Mouse (Mus musculus) T-helper 17 cell (primary cell): Measurements from ENCODE around the gene Cd151.

ENCODE experiments used
- in situ Hi-C, 2 experiments: fragments of 300-600 bp; cut with MboI, MseI; formaldehyde crosslinking; loops; 1 replicate in 1 of 2; 2 replicates in 1 of 2; pipeline ENCODE4 v1.15.1; 2025; ENCODE audit warnings: high pct_unique_total_duplicates in 2 of 2

Cd151 gene

GRCm38 (mm10) chr7:141487141-141487540 lies 19.9 kb downstream of the Cd151 start:
- in situ Hi-C loops, result loop anchor here (5.0 kb wide), 2 partner anchors 35 to 40 kb away; no protein-coding TSS in a partner anchor

DNA sequence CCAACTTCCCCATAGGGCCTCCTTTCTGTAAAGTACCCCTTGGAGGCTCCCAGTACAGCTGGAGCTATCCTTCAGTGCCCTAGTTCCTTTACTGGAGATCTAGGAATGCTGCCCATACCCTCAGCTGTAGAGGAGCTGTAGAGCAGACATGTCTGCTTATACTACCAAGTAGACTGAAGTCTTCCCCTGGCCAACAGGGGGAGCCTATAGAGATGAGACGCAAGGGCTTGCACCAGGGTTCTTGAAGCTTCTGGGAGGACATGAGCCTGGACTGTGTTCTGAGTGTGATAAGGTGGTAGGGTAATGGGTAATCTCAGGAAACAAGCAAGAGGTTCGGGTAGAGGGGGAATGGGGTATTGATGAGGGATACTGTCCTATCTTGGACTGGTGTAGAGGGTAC lies 24.0 kb downstream of the Cd151 start:
- in situ Hi-C loops, result loop anchor here in 1 of 2 experiments (10.0 kb wide), 1 partner anchor 284 kb away; no protein-coding TSS in a partner anchor

GRCm38 (mm10) chr7:141492738-141493137 lies 25.5 kb downstream of the Cd151 start:
- in situ Hi-C loops, result loop anchor here in 1 of 2 experiments (10.0 kb wide), 1 partner anchor 282 kb away; no protein-coding TSS in a partner anchor

- in situ Hi-C loops, result loop anchor here in 1 of 2 experiments (10.0 kb wide), 1 partner anchor 281 kb away; no protein-coding TSS in a partner anchor
Measured at GRCm38 (mm10) chr7:141493729-141494128, 26.5 kb downstream of the Cd151 start.

- in situ Hi-C loops, result loop anchor here in 1 of 2 experiments (10.0 kb wide), 1 partner anchor 279 kb away; no protein-coding TSS in a partner anchor
Measured at GRCm38 (mm10) chr7:141495379-141495778, 28.2 kb downstream of the Cd151 start.

- in situ Hi-C loops, result loop anchor here in 1 of 2 experiments (10.0 kb wide), 1 partner anchor 279 kb away; no protein-coding TSS in a partner anchor
Measured at GRCm38 (mm10) chr7:141495940-141496339, 28.7 kb downstream of the Cd151 start.

DNA sequence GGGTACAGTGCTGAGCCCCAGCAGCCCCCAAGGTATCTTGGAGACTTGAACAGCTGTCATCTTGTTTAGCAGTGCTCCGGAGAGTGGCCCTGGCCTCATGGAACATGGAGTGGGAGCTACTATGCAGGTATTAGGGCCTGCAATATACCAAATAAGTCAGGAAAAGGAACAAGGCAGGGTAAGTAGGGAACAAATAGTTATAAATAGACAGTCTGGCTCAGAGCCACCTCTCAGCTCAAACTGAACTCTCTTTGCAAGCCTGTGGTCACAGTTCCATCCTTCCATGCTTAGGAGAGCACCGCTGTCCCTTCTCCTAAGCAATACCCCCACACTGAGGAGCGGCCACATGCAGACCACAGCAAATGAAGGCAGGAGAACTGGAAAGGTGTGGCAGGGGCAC lies 30.4 kb downstream of the Cd151 start:
- in situ Hi-C loops, result loop anchor here in 1 of 2 experiments (10.0 kb wide), 1 partner anchor 277 kb away; no protein-coding TSS in a partner anchor

GRCm38 (mm10) chr7:141501820-141502555 lies 34.8 kb downstream of the Cd151 start:
- in situ Hi-C loops, result loop anchor here in 1 of 2 experiments (5.0 kb wide), 1 partner anchor 255 kb away; no protein-coding TSS in a partner anchor

DNA sequence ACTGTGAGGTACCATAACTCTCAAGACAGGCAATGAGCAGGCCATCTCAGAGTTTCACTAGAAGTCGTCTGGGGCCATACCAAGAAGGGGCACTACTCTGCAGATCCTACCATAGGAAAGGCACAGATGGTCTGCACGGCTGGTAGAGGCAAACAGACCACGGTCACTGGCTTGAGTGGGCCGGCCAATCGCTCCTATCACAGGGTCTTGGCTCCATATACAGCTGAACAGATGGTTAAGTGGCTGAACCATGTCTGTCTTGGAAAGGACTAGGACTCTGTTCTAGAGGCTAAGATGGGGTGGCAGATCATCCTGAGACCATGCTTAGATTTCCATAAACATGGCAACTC lies 35.3 kb downstream of the Cd151 start:
- in situ Hi-C loops, result loop anchor here in 1 of 2 experiments (5.0 kb wide), 1 partner anchor 255 kb away; no protein-coding TSS in a partner anchor

DNA sequence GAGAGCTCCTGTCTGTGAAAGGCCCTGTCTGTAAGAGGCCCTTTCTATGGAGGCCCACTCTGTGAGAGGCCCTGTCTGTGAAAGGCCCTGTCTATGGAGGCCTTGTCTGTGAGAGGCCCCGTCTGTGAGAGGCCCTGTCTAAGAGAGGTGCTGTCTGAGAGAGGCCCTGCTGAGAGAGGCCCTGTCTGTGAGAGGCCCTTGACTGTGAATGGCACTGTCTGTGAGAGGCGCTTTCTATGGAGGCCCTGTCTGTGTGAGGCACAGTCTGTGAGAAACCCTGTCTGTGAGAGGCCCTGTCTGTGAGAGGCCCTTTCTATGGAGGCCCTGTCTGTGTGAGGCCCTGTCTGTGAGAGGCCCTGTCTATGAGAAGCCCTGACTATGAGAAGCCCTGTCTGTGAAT lies 39.1 kb downstream of the Cd151 start:
- in situ Hi-C loops, result no loop called here

DNA sequence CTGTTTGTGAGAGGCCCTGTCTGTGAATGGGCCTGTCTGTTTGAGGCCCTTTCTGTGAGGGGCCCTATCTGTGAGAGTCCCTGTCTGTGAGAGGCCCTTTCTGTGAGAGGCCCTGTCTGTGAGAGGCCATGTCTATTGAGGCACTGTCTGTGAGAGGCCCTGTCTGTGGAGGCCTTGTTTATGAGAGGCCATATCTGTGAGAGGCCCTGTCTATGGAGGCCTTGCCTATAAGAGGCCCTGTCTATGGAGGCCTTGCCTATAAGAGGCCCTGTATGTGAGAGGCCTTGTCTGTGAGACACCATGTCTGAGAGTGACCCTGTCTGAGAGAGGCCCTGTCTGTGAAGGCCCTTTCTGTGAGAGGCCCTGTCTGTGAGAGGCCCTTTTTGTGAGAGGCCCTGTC lies 41.0 kb downstream of the Cd151 start:
- in situ Hi-C loops, result no loop called here

DNA sequence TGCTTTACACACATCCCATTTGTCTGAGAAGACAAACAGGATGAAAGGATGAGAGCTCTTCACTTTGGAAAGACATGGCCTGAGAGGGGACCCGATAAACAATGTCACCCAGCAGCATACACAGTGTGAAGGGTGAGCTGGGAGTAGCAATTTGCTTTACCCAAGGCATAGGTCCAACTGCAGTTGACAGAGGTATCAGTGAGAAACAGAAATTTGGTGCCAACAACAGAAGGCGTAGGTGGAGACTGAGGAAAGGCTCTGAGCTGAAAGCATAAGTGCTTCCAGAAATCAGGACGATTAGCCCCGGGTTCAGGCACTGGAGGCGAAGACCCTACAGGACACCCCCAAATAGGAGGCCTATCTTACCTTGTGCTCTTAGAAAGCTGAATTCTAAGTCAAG lies 43.0 kb downstream of the Cd151 start:
- in situ Hi-C loops, result no loop called here

DNA sequence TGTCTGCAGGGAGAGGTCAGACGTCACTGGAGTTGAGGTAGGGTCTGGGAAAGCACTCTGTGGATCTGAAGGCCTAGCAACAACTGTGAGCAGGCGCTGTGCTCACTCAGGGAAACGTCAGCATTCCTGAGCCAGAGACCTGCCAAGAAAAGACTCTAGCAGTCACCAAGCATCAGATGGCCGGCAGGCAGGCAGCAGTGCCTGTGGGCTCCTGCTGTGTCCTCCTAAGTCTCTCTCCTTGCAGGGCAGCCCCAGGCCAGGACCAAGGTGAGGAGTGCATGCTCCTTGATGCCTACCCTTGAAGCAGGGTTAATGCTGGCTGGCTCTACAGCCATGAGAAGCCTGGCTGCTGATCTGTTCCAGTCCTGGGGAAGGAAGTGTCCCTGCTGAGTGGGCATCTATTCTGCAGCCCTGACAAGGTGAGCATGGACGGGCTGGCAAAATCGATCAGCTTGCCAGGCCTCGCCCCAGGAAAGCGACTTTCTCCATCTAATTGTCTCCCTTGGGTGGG lies 43.5 kb downstream of the Cd151 start:
- in situ Hi-C loops, result no loop called here

DNA sequence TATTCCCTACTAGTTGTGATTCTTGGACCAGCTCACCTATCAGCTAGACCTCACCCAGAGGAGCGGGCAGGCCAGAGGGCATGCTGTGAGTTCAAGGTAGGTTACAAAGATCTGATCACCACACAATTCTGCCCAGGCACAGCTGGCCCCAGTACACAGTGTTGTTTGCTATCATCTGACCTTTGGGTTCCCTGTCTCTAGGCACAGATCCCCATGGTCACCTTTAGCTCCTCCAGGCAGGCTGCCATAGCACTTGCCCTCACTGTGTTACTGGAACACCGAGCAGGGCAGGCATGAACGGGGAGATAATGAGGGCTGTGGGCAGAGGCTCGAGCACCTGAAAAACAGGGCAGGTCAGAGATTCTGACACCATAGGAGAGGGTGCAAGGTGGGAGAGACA lies 50.4 kb downstream of the Cd151 start:
- in situ Hi-C loops, result no loop called here

- in situ Hi-C loops, result no loop called here
Measured at GRCm38 (mm10) chr7:141518296-141518695, 51.1 kb downstream of the Cd151 start.

- in situ Hi-C loops, result no loop called here
Measured at GRCm38 (mm10) chr7:141518926-141519325, 51.7 kb downstream of the Cd151 start.

- in situ Hi-C loops, result loop anchor here in 1 of 2 experiments (5.0 kb wide), 1 partner anchor 32 kb away; no protein-coding TSS in a partner anchor
Measured at GRCm38 (mm10) chr7:141519795-141520194, 52.6 kb downstream of the Cd151 start.
